10 mouse cellular contexts compared by ENCODE assay signal in the genomic region with DNA sequence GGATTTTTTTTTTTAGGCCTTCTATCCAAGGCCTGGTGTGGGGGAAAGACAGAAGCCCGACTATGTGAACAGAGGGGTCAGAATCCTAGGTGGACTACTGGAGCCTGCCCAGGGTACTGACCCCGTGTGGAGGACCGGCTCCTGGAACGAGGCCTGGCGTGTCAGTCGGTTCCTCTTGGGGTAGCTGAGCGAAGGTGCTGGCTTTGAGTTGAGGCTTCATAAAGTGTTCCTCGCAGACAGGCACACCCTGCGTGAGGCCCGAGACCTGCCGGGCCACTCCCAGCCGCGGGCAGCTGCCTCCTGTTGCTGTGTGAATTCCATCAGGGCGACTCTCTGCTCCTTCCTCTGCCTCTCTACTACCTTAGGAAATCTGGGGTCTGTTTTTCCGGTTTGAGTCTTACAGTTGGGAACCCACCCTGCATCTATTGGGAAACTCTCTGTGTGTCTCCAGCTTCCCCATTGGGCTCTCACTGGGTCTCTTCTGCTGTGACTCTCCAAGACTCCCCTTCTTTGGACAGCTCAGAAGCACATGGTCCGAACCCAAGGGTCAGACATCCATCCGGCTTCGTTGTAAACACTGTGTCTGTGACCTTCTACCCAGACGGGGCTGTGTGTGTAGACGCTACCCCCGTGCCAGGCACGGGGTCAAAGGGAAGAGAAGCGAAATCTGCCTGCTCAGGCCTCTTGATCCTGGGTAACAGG. TPM values are rescaled to one million over a fixed set of nuclear protein-coding genes. Genes with fewer than 3 reads are reported as not detected.
DNase-seq lines count a peak whose midpoint lies in the region; ATAC-seq lines count a peak whose summit lies in the region.
"Had no signal": no experiment of that assay in that cellular context is flagged by ENCODE, and none has a peak within 500 bp of the region (broad histone marks: within the 10 kb centered on the region; RNA-seq: fewer than 3 reads in every experiment).

No protein-coding gene starts in this region.

- ATAC-seq in embryonic facial prominence, embryonic 13.5 days (ENCODE audit: insufficient number of reproducible peaks, insufficient read depth, low FRiP score, low TSS enrichment, low read depth), result no peak

- no peak for DNase-seq in embryonic facial prominence, embryonic 10.5 days (ENCODE audit: low spot score)
- DNase-seq in kidney, postnatal 14 days, result peak; percentile 34
- peak; percentile 55 for DNase-seq in lung, postnatal 25 days (ENCODE audit: low spot score)
- DNase-seq in right cerebral cortex, postnatal 25 days, result no peak
- DNase-seq in adrenal gland, postnatal 4 days (ENCODE audit: low spot score in 2 of 2), result no peak
- DNase-seq in ovary, postnatal 10 days (ENCODE audit: low spot score), result no peak
- DNase-seq: gastrocnemius, postnatal 10 days had no signal

- no peaks in the 10 kb centered on the region for H3K27me3 ChIP-seq in embryonic facial prominence, embryonic 13.5 days
- peaks cover 7% of the 10 kb centered on the region for H3K27me3 ChIP-seq in embryonic facial prominence, embryonic 10.5 days (replicated peaks; ENCODE audit: low read depth, poor library complexity, severe bottlenecking)

- 74% methylated on average over 23 of the region's 23 CpGs for WGBS in embryonic facial prominence, embryonic 13.5 days
- WGBS in embryonic facial prominence, embryonic 10.5 days, result 73% methylated on average over 23 of the region's 23 CpGs

- H3K4me1 ChIP-seq in embryonic facial prominence, embryonic 13.5 days, result peaks cover 29% of the 10 kb centered on the region
- peaks cover 25% of the 10 kb centered on the region for H3K4me1 ChIP-seq in embryonic facial prominence, embryonic 10.5 days
- peaks cover 14% of the 10 kb centered on the region for H3K4me1 ChIP-seq in brown adipose tissue, adult 24 weeks (ENCODE audit: control insufficient read depth, insufficient read depth, insufficient read length, low read length)

- peak overlapping the region; percentile 36 for H3K9ac ChIP-seq in embryonic facial prominence, embryonic 13.5 days
- H3K9ac ChIP-seq: midbrain, embryonic 12.5 days had no signal

- H3K27ac ChIP-seq in embryonic facial prominence, embryonic 13.5 days, result peak overlapping the region; percentile 60
- no peak overlapping the region; the same call in 1 of the 2 replicates for H3K27ac ChIP-seq in embryonic facial prominence, embryonic 10.5 days (replicated peaks)
- H3K27ac ChIP-seq in brown adipose tissue, adult 24 weeks (replicated peaks; ENCODE audit: low read depth, low read length), result peak overlapping the region; percentile 91
- H3K27ac ChIP-seq: midbrain, embryonic 12.5 days had no signal

- H3K4me3 ChIP-seq in embryonic facial prominence, embryonic 13.5 days, result no peak overlapping the region
- H3K4me3 ChIP-seq in embryonic facial prominence, embryonic 10.5 days, result no peak overlapping the region
- no peak overlapping the region for H3K4me3 ChIP-seq in brown adipose tissue, adult 24 weeks (ENCODE audit: insufficient read depth, low read depth, low read length)
- H3K4me3 ChIP-seq: midbrain, embryonic 12.5 days had no signal

- H3K9me3 ChIP-seq in embryonic facial prominence, embryonic 13.5 days, result no peaks in the 10 kb centered on the region
- H3K9me3 ChIP-seq in embryonic facial prominence, embryonic 10.5 days, result no peaks in the 10 kb centered on the region
- H3K9me3 ChIP-seq: midbrain, embryonic 12.5 days had no signal

- H3K4me2 ChIP-seq in embryonic facial prominence, embryonic 13.5 days, result no peak overlapping the region
- H3K4me2 ChIP-seq: midbrain, embryonic 12.5 days had no signal

- no peaks in the 10 kb centered on the region for H3K36me3 ChIP-seq in embryonic facial prominence, embryonic 13.5 days
- peaks cover 3% of the 10 kb centered on the region; the same call in 1 of the 2 replicates for H3K36me3 ChIP-seq in embryonic facial prominence, embryonic 10.5 days (replicated peaks)
- H3K36me3 ChIP-seq: midbrain, embryonic 12.5 days had no signal

RNA-seq across cellular contexts. Expression of gene Gpr157, which starts 26.5 kb away (rescaled TPM):
- polyA plus RNA-seq in embryonic facial prominence, embryonic 13.5 days (2015; fragmentation: Nextera tagmentation; extraction: Ambion mirVana), result 1.3 and 1.5 TPM in 2 replicates
- 0.49 and 0.55 TPM in 2 replicates for polyA plus RNA-seq in embryonic facial prominence, embryonic 10.5 days (2016; fragmentation: Nextera tagmentation; extraction: Ambion mirVana)
- 2.0 and 2.4 TPM in 2 replicates for polyA plus RNA-seq in brown adipose tissue, adult 24 weeks (2012; ENCODE audit: insufficient read depth, insufficient read length, missing spikeins)
- 1 to 10 TPM; 3.1 to 3.8 TPM for total RNA-seq in adrenal gland, postnatal 4 days (2021)

RNA-seq across cellular contexts. Expression of gene H6pd, which starts 51.8 kb away (rescaled TPM):
- 7.0 and 8.0 TPM in 2 replicates for polyA plus RNA-seq in embryonic facial prominence, embryonic 13.5 days (2015; fragmentation: Nextera tagmentation; extraction: Ambion mirVana)
- 4.9 and 5.3 TPM in 2 replicates for polyA plus RNA-seq in embryonic facial prominence, embryonic 10.5 days (2016; fragmentation: Nextera tagmentation; extraction: Ambion mirVana)
- polyA plus RNA-seq in brown adipose tissue, adult 24 weeks (2012; ENCODE audit: insufficient read depth, insufficient read length, missing spikeins), result 66.4 and 85.8 TPM in 2 replicates
- 100 to 1,000 TPM; 108 to 120 TPM for total RNA-seq in adrenal gland, postnatal 4 days (2021)

RNA-seq across cellular contexts. Expression of gene Slc2a5, which starts 58.5 kb away (rescaled TPM):
- polyA plus RNA-seq in embryonic facial prominence, embryonic 13.5 days (2015; fragmentation: Nextera tagmentation; extraction: Ambion mirVana), result 0.76 and 1.1 TPM in 2 replicates
- polyA plus RNA-seq in embryonic facial prominence, embryonic 10.5 days (2016; fragmentation: Nextera tagmentation; extraction: Ambion mirVana), result 1.4 and 1.7 TPM in 2 replicates
- polyA plus RNA-seq in brown adipose tissue, adult 24 weeks (2012; ENCODE audit: insufficient read depth, insufficient read length, missing spikeins), result 46.1 and 72.4 TPM in 2 replicates
- total RNA-seq in adrenal gland, postnatal 4 days (2021), result 1 to 10 TPM in 1 of 2 experiments, under 1 TPM in 1; 0.73 to 3.5 TPM

Comparison
In these comparisons a context has a peak if more than half of its experiments do, and no peak if none do; other contexts are left out.
1. DNase-seq: peak in kidney, postnatal 14 days (single experiment) and lung, postnatal 25 days (single experiment); none in embryonic facial prominence, embryonic 10.5 days (single experiment), right cerebral cortex, postnatal 25 days (single experiment), adrenal gland, postnatal 4 days (0 of 2) and ovary, postnatal 10 days (single experiment).
2. RNA of gene Slc2a5, which starts 58.5 kb away (polyA plus RNA-seq): 46.1 to 72.4 TPM in brown adipose tissue, adult 24 weeks; 1.4 to 1.7 TPM in embryonic facial prominence, embryonic 10.5 days and 0.76 to 1.1 TPM in embryonic facial prominence, embryonic 13.5 days; every median in the first group is over 10 times any median in the second.